Mouse (Mus musculus) kidney, embryonic 14.5 days (tissue): ENCODE measurements around the gene Xiap. TPM values are rescaled to one million over a fixed set of nuclear protein-coding genes. Genes with fewer than 3 reads are reported as not detected.
"Not testable (repeated sequence)": the region's sequence is repeated elsewhere in the genome, so short reads cannot be mapped to it uniquely, and the experiment has no call there.

Experiments
- ATAC-seq: fragments of 200-750 bp; cut with Nextera tagmentation; 2 replicates; pipeline ENCODE4 v1.8.0; 2017; ENCODE audit warnings: moderate number of reproducible peaks, mild to moderate bottlenecking, moderate TSS enrichment, moderate library complexity; ENCODE audit not compliant: low FRiP score, low TSS enrichment
- H3K27ac ChIP-seq: fragments of 300-500 bp; sonication (generic); 2 replicates; pipeline ENCODE4 v1.5.1; 2014; ENCODE audit warnings: low read depth, mild to moderate bottlenecking, low read length, moderate library complexity, mixed read lengths
- H3K27me3 ChIP-seq: fragments of 300-500 bp; sonication (generic); 2 replicates; pipeline ENCODE4 v1.6.1; 2014; ENCODE audit warnings: mild to moderate bottlenecking, low read length; ENCODE audit not compliant: control insufficient read depth, insufficient read depth
- H3K36me3 ChIP-seq: fragments of 300-500 bp; sonication (generic); 2 replicates; pipeline ENCODE4 v1.6.1; 2014; ENCODE audit warnings: low read length, mixed read lengths; ENCODE audit not compliant: control insufficient read depth, insufficient read depth
- H3K4me1 ChIP-seq: fragments of 300-500 bp; sonication (generic); 2 replicates; pipeline ENCODE4 v1.6.1; 2014; ENCODE audit warnings: low read length, mixed read lengths; ENCODE audit not compliant: control insufficient read depth, insufficient read depth
- H3K4me2 ChIP-seq: fragments of 300-500 bp; sonication (generic); replicated peaks from 2 replicates; pipeline ENCODE4 v1.6.1; 2014; ENCODE audit warnings: low read depth, mild to moderate bottlenecking, low read length
- H3K4me3 ChIP-seq: fragments of 300-500 bp; sonication (generic); 2 replicates; pipeline ENCODE4 v1.5.1; 2014; ENCODE audit warnings: mild to moderate bottlenecking, low read length
- H3K9ac ChIP-seq: fragments of 300-500 bp; sonication (generic); 2 replicates; pipeline ENCODE4 v1.6.1; 2014; ENCODE audit warnings: low read depth, mild to moderate bottlenecking, low read length, moderate library complexity
- H3K9me3 ChIP-seq: fragments of 300-500 bp; sonication (generic); 2 replicates; pipeline ENCODE4 v1.6.1; 2016; ENCODE audit warnings: low read length; ENCODE audit not compliant: control insufficient read depth
- WGBS: fragments of 180-500 bp; shearing (Covaris S2); extraction: QIAGEN DNeasy Blood & Tissue Kit; methylation state at CpG from one replicate; pipeline ENCODE4 v1.1.7; 2014; 5-methylcytosine and 5-hydroxymethylcytosine counted together
- polyA plus RNA-seq: library from polyadenylated mRNA; unstranded; fragments of >200 nt; fragmentation: Nextera tagmentation; extraction: Ambion mirVana; gene quantifications from 2 replicates; pipeline ENCODE4 v1.2.1, GENCODE M21; 2014

The Xiap gene
- polyA plus RNA-seq = 19.8 and 23.7 TPM in 2 replicates

DNA sequence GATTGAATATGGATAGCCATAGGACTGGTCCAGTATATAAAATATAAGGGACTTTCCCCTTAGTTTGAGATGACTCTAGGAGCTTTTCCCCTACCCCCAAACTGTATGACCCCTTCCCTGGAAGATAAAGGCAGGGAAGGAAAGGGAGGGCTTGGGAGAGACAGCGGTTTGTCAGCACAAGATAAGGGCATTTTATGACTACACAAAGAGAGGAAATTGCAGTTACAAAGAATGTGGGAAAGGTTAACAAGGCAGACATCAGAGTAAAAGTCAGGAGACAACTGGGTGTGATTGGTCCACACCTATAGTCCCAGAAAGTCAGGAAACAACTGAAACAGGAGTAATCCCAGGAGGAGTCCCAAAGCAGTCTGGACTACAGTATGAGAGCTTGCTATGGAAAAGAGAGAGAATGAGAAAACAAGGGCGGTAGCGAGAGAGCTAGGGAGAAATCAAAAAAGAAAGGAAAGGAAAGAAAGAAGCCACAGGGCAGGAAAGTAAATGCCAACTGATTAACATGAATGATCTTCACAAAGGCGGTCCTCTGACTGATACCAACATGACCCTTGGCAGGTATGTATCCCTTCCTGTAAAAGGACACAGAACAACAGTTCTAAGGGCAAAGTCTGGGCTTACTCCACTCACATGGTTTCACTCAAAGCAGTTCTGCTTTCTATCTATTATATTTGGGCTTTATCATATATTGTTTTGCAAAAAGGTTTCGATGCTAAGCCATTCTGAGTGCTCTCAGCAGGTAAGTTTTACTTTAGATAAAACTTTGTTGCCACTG, at the start of gene Xiap:
Gene Xiap, plus strand, starts transcription at position 398 of the 787 bp plus-strand sequence.
- H3K4me1 ChIP-seq = no peaks in the 10 kb centered on the region
- no peak within 1 kb of the TSS for H3K27ac ChIP-seq
- H3K36me3 ChIP-seq = no peaks in the 10 kb centered on the region
- H3K4me2 ChIP-seq = no peak within 1 kb of the TSS
- no peak within 1 kb of the TSS for H3K4me3 ChIP-seq
- no peaks in the 10 kb centered on the region for H3K9me3 ChIP-seq
- no peak for ATAC-seq
- no peak within 1 kb of the TSS for H3K9ac ChIP-seq
- WGBS = 74% methylated on average over 5 of the region's 5 CpGs
- H3K27me3 ChIP-seq = no peaks in the 10 kb centered on the region

DNA sequence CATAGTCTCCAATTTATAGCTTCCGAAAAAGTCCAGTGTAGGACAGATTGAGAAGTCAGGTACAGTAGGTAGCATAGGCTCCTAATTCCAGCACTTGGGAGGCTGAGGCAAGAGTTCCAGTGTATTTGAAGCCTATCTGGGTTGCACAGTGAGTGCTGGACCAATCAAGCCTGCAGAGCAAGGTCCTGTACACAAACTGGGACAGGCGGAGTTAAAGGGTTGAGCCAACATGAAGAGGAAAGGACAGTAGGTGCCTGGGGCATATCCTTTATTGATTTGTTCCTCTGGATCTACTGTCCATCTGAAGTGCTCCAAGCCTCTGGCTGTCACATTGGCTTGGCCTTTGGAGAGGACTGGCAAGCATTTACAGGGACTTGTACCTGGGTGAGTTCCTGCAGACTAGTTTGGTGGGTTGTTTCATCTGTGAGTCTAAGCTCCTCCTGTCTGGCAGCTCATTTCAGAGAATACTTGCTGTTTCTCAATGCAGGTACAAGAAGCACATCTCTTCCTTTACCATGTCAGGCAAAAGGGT, 46.7 kb upstream of the Xiap start:
- WGBS = 86% methylated on average over 2 of the region's 2 CpGs
- H3K4me2 ChIP-seq = no peak overlapping the region
- no peak overlapping the region for H3K4me3 ChIP-seq
- no peak for ATAC-seq
- H3K4me1 ChIP-seq = no peaks in the 10 kb centered on the region
- H3K9ac ChIP-seq = no peak overlapping the region
- H3K27ac ChIP-seq = no peak overlapping the region
- no peaks in the 10 kb centered on the region for H3K27me3 ChIP-seq
- H3K9me3 ChIP-seq = no peaks in the 10 kb centered on the region
- H3K36me3 ChIP-seq = no peaks in the 10 kb centered on the region

DNA sequence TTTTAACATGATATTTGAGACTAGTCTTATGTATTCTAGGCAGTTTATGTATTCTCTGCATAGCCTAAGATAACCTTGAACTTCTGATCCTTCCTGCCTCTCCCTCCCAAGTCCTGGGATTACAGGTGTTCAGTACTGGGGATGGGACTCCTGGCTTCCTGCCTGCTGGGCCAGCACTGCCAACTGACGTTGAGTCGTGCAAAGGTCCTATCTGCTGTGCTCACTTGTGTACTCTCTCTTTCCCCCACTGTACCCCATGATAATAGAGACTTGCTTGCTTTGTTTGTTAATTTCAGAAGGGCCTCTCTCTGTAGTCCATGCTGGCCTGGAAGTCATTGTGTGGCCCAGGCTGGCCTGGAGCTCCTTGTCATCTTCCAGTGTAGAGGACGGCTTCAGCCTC, 45.7 kb upstream of the Xiap start:
- H3K4me2 ChIP-seq = no peak overlapping the region
- no peaks in the 10 kb centered on the region for H3K27me3 ChIP-seq
- no peak overlapping the region for H3K9ac ChIP-seq
- no peak for ATAC-seq
- 74% methylated on average over 3 of the region's 3 CpGs for WGBS
- H3K36me3 ChIP-seq = no peaks in the 10 kb centered on the region
- no peak overlapping the region for H3K4me3 ChIP-seq
- no peaks in the 10 kb centered on the region for H3K9me3 ChIP-seq
- no peaks in the 10 kb centered on the region for H3K4me1 ChIP-seq
- H3K27ac ChIP-seq = no peak overlapping the region

DNA sequence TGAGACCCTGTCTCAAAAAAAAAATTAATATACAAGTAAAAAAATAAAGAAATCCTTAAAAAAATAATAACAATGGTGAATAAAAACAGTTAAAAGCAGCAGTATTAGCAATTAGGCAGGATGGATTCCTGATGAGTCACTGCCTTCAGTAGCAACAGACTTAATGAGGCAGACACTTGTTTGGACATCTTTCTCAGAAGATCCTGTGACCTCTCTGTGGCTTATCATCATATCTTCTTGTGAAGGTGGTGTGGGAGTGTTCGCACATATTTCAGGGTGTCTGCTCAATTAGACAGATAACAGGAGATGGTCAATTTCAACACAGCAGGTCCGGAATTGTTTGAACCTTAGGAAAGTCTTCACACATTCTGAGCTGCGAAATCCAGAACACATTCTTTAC, 45.0 kb upstream of the Xiap start:
- no peak overlapping the region for H3K9ac ChIP-seq
- no peak overlapping the region for H3K27ac ChIP-seq
- no peaks in the 10 kb centered on the region for H3K9me3 ChIP-seq
- 88% methylated on average over 3 of the region's 3 CpGs for WGBS
- no peak overlapping the region for H3K4me2 ChIP-seq
- H3K4me1 ChIP-seq = no peaks in the 10 kb centered on the region
- no peak for ATAC-seq
- H3K4me3 ChIP-seq = no peak overlapping the region
- H3K36me3 ChIP-seq = no peaks in the 10 kb centered on the region
- no peaks in the 10 kb centered on the region for H3K27me3 ChIP-seq

DNA sequence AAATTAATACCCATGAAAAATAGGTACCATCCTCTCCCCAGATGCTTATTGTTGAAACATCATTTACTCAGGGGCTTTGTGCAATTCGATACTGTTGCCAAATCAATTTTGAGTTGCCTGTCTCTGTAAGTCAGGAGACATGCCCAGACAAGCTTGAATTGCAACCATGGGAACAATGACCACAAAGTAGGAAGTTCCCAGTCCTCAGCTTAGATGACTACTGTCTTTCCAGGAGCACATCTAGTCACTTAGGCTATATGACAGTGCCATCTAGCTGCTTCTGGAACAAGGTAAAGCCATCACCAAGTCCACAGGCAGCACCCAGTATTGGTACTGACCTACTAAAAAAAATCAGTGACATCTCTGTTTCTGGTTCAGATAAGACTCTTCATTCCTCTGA, 41.4 kb upstream of the Xiap start:
- Histone ChIP-seq H3K9me3 (no peaks in the 10 kb centered on the region), H3K9ac (no peak overlapping the region), H3K4me1 (no peaks in the 10 kb centered on the region), H3K4me2 (no peak overlapping the region), H3K36me3 (no peaks in the 10 kb centered on the region), H3K27me3 (no peaks in the 10 kb centered on the region), H3K4me3 (no peak overlapping the region), H3K27ac (no peak overlapping the region)
- 83% methylated on average over 1 of the region's 1 CpGs for WGBS
- ATAC-seq = no peak

DNA sequence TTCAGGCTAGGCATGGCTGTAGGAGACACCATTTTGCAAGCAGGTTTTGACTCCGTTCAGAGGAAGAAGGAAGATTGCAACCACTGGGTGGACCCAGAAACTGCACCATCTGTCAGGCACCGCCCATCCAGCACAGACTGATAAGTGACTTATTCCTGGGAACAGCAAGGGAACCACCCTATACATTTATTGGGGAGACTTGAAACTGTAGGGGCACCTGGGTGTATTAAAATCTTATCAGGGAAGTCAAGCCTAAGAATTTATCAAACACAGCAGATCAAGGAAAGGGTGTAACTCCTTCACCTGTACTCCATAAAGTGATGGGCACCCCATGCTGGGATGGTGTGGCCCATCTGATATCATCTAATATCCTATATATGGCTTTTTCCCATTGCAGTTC, 40.0 kb upstream of the Xiap start:
- Histone ChIP-seq H3K9me3 (no peaks in the 10 kb centered on the region), H3K4me1 (no peaks in the 10 kb centered on the region), H3K4me3 (no peak overlapping the region), H3K9ac (no peak overlapping the region), H3K36me3 (no peaks in the 10 kb centered on the region), H3K27ac (no peak overlapping the region), H3K27me3 (no peaks in the 10 kb centered on the region), H3K4me2 (no peak overlapping the region)
- 78% methylated on average over 2 of the region's 2 CpGs for WGBS
- no peak for ATAC-seq

DNA sequence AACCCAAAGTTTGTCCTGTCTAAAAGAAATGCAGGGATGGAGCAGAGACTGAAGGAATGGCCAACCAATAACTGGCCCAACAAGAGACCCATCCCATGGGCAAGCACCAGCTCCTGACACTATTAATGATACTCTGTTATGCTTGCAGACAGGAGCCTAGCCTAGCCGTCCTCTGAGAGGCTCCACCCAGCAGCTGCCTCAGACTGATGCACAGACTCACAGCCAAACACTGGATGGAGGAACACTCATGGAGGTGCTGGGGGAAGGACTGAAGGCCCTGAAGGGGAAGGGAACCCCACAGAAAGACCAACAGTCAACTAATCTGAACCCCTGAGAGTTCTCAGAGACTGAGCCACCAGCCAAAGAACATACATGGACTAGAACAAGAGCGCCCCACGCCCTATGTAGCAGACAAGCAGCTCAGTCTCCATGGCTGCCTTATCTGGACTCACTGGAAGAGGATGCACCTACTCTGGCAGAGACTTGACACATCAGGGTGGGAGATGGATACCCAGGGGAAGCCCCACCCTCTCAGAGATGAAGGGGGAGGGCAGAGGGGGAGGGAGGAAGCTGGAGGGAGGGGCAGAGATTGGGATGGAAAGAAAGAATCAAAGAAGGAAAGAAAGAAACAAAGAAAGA, 33.6 kb upstream of the Xiap start:
- not testable (repeated sequence) for H3K9me3 ChIP-seq, H3K27me3 ChIP-seq, H3K4me2 ChIP-seq, ATAC-seq, H3K27ac ChIP-seq, H3K4me1 ChIP-seq, H3K4me3 ChIP-seq, H3K36me3 ChIP-seq, H3K9ac ChIP-seq
- no CpG with 5 or more reads among the region's 3 CpGs for WGBS

DNA sequence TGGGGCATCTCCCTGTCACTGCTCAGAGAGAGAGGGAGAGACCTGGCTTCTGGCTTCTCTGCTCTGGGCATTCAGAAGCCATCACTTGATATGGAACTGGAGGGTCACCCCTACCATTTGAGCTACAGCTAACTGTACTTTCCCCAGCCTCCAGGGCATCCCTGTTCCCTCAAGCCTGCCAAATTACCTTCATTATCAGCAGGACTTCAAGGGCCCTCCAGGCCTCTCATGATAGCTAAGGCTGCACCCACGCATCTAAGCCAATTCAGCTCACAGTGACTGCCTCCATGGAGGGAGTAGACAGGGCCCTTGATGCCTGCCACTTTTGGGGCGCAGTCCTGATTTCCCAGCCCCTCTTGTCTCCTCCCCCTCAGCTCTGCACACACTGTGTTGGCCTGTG, 32.5 kb upstream of the Xiap start:
- not testable (repeated sequence) for H3K9ac ChIP-seq, H3K4me1 ChIP-seq, H3K27me3 ChIP-seq, H3K4me2 ChIP-seq, ATAC-seq, H3K36me3 ChIP-seq, H3K9me3 ChIP-seq, H3K27ac ChIP-seq, H3K4me3 ChIP-seq
- WGBS = 70% methylated on average over 2 of the region's 2 CpGs

DNA sequence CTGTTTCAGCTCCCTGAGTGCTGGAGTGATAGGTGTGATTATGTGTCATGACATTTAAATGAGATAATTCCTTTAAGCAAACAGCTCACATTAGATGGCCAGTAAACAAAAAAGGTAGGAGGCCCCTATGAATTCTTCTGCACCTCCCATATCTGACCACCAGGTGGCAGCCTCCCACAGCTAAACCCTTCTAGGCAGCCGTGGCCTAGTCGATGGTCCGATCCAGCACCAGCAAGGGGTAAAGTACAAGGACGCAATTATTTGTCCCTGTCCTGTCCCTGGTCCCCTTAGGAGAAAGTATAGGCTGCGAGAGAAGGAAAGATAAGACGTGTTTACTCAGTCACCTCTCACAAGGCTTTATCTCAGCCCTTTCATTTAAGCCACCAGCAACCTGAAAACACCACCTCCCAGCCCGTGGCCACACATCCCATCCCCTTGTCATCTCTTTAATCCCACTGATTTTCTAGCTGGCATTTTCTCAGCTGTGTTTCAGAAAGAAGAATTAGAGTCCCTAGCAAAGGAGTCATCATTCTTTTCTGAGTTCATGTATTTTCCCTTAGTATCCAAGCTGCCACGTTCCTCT, 26.3 kb upstream of the Xiap start:
- no peak for ATAC-seq
- Histone ChIP-seq H3K9me3 (no peaks in the 10 kb centered on the region), H3K4me3 (no peak overlapping the region), H3K4me2 (no peak overlapping the region), H3K36me3 (no peaks in the 10 kb centered on the region), H3K4me1 (no peaks in the 10 kb centered on the region), H3K27me3 (no peaks in the 10 kb centered on the region), H3K27ac (no peak overlapping the region), H3K9ac (no peak overlapping the region)
- WGBS = 52% methylated on average over 8 of the region's 8 CpGs
